12 mouse cellular contexts compared by ENCODE assay signal in genomic region chr10:83992577-83993305, GRCm38 (mm10).
DNase-seq lines count a peak whose midpoint lies in the region; ATAC-seq and TF ChIP-seq lines count a peak whose summit lies in the region.
"Had no signal": no experiment of that assay in that cellular context is flagged by ENCODE, and none has a peak within 500 bp of the region (broad histone marks: within the 10 kb centered on the region; RNA-seq: fewer than 3 reads in every experiment).

No protein-coding gene starts in this region.

- H3K4me2 ChIP-seq in lung, embryonic 14.5 days: no peak overlapping the region
- no peak overlapping the region for H3K4me2 ChIP-seq in liver, postnatal 0 days (ENCODE audit: low read depth, low read length)
- H3K4me2 ChIP-seq: heart, embryonic 15.5 days had no signal

- no peak overlapping the region for H3K27ac ChIP-seq in lung, embryonic 14.5 days (ENCODE audit: low read depth)
- no peak overlapping the region for H3K27ac ChIP-seq in liver, postnatal 0 days (ENCODE audit: low read depth)
- H3K27ac ChIP-seq: heart, embryonic 15.5 days had no signal

- H3K9ac ChIP-seq in lung, embryonic 14.5 days: no peak overlapping the region
- no peak overlapping the region for H3K9ac ChIP-seq in liver, postnatal 0 days (replicated peaks)
- H3K9ac ChIP-seq: heart, embryonic 15.5 days had no signal

- no peaks in the 10 kb centered on the region for H3K27me3 ChIP-seq in lung, embryonic 14.5 days (ENCODE audit: insufficient read depth, low read length)
- 0 out of 2 replicates have a peak, but pooled peaks cover 3% of the 10 kb centered on the region for H3K27me3 ChIP-seq in liver, postnatal 0 days (ENCODE audit: insufficient read depth, low read length)
- H3K27me3 ChIP-seq: heart, embryonic 15.5 days had no signal

- no peaks in the 10 kb centered on the region for H3K9me3 ChIP-seq in lung, embryonic 14.5 days (ENCODE audit: low read depth, low read length)
- no peaks in the 10 kb centered on the region for H3K9me3 ChIP-seq in liver, postnatal 0 days (ENCODE audit: low read length)
- H3K9me3 ChIP-seq: heart, embryonic 15.5 days had no signal

- TF ChIP-seq POLR2A in lung, adult 2 months (IDR thresholded peaks at IDR 0.05; ENCODE audit: borderline replicate concordance, extremely low read depth, low read depth, low read length): no peak

- no peak overlapping the region for H3K4me3 ChIP-seq in lung, embryonic 14.5 days (ENCODE audit: low read depth, low read length)
- H3K4me3 ChIP-seq in lung, adult 2 months (replicated peaks; ENCODE audit: extremely low read depth, low read depth, low read length): no peak overlapping the region
- H3K4me3 ChIP-seq in liver, postnatal 0 days (ENCODE audit: low read depth, low read length): no peak overlapping the region
- H3K4me3 ChIP-seq: heart, embryonic 15.5 days had no signal

- DNase-seq in lung, embryonic 14.5 days: peak; percentile 22
- DNase-seq in lung, adult 2 months: no peak
- peak; percentile 48 for DNase-seq in kidney, postnatal 14 days
- DNase-seq in mesoderm, embryonic 11.5 days (ENCODE audit: low read depth, low spot score): peak; percentile 33
- no peak for DNase-seq in liver, postnatal 0 days
- DNase-seq in adrenal gland, postnatal 14 days: no peak
- DNase-seq: cerebellum, postnatal 10 days; midbrain, embryonic 14.5 days had no signal

- 43% methylated on average over 11 of the region's 11 CpGs for WGBS in lung, embryonic 14.5 days
- WGBS in lung, adult 2 months: 64% methylated on average over 11 of the region's 11 CpGs
- WGBS in liver, postnatal 0 days (ENCODE audit: insufficient replicate concordance): 60% methylated on average over 11 of the region's 11 CpGs

- H3K36me3 ChIP-seq in lung, embryonic 14.5 days (ENCODE audit: insufficient read depth): no peaks in the 10 kb centered on the region
- no peaks in the 10 kb centered on the region for H3K36me3 ChIP-seq in liver, postnatal 0 days (replicated peaks; ENCODE audit: insufficient read depth, low read length)
- H3K36me3 ChIP-seq: G1E; heart, embryonic 15.5 days had no signal

- peak; percentile 28; the same call in 1 of the 2 replicates for ATAC-seq in lung, embryonic 14.5 days (ENCODE audit: insufficient read depth)
- peak; percentile 66 to 69 for ATAC-seq in hematopoietic stem cell, adult 5-6 weeks (replicated peaks in 1 of 2; ENCODE audit: insufficient read depth in 1 of 2, low FRiP score in 2 of 2, low TSS enrichment in 1 of 2, low read depth in 1 of 2, poor library complexity in 2 of 2, severe bottlenecking in 2 of 2)
- ATAC-seq in liver, postnatal 0 days: no peak
- ATAC-seq: forebrain, embryonic 14.5 days had no signal

- TF ChIP-seq CTCF in lung, embryonic 14.5 days (IDR thresholded peaks at IDR 0.05; ENCODE audit: low read depth): no peak
- no peak for TF ChIP-seq CTCF in lung, adult 2 months (IDR thresholded peaks at IDR 0.05; ENCODE audit: insufficient read depth, low read length)
- TF ChIP-seq CTCF in liver, postnatal 0 days (IDR thresholded peaks at IDR 0.05; ENCODE audit: low read depth): no peak

- TF ChIP-seq EP300 in liver, postnatal 0 days (IDR thresholded peaks at IDR 0.05; ENCODE audit: low read depth): no peak

- H3K4me1 ChIP-seq in lung, embryonic 14.5 days (ENCODE audit: insufficient read depth): 0 out of 2 replicates have a peak, but pooled peaks cover 11% of the 10 kb centered on the region
- H3K4me1 ChIP-seq in lung, adult 2 months (ENCODE audit: control insufficient read depth, insufficient read depth, low read length): peaks cover 7% of the 10 kb centered on the region
- H3K4me1 ChIP-seq in liver, postnatal 0 days (ENCODE audit: insufficient read depth): peaks cover 3% of the 10 kb centered on the region; the same call in 1 of the 2 replicates

Comparison
In these comparisons a context has a peak if more than half of its experiments do, and no peak if none do; other contexts are left out.
1. DNase-seq: peak in lung, embryonic 14.5 days (single experiment), kidney, postnatal 14 days (single experiment) and mesoderm, embryonic 11.5 days (single experiment); none in lung, adult 2 months (single experiment), liver, postnatal 0 days (single experiment) and adrenal gland, postnatal 14 days (single experiment).